Mouse (Mus musculus) cerebellum, adult 9-11 months (tissue): ENCODE results near the gene Fzd5.

ENCODE experiments used
- DNase-seq: peaks from one replicate; pipeline ENCODE4 v3.0.0; 2022

Fzd5 gene

DNA sequence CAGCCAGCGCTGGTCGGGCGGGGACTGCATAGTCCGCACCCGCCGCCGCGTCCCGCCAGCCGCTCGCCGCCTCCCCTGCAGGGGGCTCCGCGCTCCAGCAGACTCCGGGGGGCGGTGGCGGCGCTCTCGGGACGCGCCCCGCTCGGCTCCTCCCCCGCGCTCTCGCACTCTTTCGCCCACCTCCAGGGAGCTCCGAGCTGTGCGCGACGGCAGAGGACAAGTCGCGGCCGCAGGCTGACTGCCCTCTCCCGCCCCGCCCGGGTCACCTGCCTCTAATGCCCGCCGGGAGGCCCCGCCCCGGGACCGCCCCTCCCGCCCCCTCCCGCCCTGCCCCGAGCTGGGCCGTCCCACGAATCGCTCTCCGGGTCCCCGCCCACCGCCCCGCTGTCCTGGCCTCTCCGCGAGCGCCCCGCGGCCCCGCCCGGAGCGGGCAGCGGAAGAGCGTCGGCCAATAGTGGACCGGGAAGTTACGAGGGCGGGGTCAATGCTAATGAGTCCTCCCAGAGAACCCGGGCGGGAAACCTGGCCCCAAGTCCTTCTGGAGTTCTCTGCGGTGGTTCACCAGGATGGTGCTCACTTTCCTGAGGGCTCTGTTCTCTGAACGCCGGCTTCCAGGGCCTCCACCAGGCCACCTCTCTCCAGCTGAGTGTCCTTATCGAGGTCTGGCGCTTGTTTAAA, at the start of gene Fzd5:
Gene Fzd5 (minus strand): TSS at position 250 of the 678 bp plus-strand sequence.
- peak; percentile 86 for DNase-seq

DNA sequence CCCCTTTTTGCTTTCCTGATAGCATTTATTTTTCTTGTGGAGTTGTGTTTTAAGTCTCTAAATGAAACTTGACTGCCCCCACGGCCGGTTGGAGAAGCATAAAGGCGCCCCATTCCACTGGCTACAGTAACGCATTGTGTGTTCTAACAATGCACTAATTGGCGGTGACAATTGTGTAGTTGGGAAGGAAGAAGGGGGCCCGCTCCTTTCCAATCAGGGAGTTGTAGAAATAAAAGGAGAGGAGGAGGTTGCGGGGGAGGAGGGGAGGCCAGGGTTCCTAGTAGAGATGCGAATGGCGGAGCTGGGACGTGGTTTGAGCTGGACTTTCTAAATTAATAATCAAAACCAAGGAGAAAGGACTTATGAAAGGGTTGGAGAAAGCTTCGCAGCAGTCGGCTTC, 42.3 kb upstream of the Fzd5 start:
- no peak for DNase-seq

DNA sequence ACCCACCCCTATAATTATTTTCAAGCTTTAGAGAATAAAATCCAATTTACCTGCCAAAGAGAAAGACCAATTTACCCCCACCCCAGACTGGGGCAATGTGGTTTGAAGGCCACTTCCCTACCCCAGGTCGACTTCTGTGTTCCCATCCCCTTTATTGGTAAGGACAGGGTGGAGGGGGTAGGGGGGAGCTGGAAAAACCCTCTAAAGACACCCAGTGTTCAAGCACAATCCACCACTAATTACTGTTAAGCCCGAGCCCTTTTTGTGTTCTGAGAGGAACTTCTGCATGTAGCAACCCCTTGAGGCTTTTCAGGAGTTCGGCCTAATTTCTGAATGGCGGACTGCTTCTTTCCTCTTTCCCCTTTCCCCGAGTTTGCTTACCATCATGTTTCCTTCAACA, 41.9 kb upstream of the Fzd5 start:
- no peak for DNase-seq

DNA sequence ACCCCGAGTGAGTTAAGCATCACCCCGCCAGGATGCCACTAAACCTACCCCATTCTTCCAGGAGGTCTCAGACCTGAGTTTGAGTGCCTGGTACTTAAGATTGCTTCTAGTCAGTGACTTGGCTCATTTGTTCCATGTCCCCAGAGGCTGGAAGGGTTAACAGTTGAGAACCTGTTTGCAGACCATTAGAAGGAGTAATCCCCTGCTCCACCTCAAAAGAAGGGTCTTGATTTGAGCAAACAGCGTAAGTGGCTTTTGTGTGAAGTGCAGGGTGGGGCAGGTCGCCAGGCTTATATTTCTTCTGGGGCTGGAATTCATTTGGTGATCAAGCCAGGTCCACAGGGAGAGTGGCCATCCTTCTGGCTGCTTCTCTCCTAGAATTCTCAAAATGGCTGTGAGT, 35.8 kb upstream of the Fzd5 start:
- no peak for DNase-seq

DNA sequence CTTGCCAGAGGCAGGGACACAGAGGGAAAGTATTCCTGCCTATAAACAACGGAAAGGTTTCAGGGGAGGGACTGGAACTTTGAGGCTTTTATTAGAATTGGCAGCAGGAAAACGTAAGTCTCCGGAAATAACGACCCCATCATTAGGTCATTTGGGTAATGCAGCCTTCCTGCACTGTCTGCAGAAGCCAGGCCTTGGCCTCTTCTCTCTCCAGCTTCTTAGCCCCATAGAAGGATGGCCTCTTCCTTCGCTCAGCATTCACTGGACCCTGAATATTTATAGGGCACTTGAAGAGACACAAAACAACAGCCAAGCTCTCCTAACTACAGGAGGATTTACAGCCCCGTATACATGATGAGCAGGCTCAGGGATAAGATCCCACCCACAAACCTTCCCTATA, 32.6 kb upstream of the Fzd5 start:
- DNase-seq, result no peak

DNA sequence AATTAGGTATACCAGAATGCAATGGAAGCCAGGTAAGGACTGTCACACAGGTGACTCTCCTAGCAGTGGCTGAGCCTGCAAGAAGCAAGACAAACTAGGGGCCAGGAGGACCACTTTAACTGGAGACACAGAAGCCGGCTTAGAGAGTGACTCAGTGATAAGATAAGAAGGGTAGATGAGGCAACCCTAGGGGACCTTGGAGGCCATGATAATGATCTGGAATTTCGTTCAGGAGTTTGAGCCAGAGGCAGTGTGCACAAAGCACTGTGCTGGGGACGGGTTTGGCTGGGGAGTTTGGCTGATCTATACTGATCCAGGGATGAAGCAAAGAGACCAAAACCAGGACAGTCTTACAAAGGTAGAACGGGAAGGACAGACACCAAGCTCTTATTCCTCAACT, 24.1 kb upstream of the Fzd5 start:
- no peak for DNase-seq

DNA sequence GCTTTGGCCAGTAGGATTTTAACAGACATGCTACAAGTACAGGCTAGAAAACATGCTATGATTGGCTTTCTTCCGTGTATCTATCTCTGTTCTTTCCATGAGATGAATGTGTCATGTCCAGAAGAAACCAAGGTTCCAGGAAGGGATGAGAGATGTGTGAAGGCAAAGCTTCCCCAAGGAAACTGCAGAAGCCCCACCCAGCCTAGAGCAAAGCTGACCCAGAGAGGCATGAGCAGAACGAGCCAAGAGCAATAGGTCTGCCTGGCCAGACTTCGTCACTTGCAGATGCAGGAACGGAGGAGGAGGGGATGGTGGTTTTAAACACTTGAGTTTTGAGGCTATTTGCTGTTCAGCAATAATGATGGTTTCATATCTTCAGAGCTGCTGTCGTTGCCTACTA, 20.2 kb upstream of the Fzd5 start:
- DNase-seq, result no peak

DNA sequence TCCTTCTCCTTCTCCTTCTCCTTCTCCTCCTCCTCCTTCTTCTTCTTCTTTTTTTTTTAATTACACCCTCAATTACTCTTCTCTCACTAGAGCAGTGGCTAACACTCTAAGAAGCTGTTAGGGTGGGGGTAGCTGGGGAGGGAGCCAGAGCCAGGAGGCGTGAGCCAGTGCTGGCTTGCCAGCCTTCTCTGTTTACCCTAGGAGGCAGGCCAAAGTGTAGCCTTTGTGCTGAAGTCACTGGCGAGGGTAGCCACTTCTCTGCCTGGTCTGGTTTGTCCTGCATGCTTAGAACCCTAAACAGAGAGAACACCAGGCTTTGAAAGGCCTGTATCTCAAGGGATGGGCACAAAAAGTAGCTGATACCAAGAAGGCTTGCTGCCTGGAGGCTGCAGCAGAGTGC, 19.7 kb upstream of the Fzd5 start:
- no peak for DNase-seq

- no peak for DNase-seq
Measured at GRCm38 (mm10) chr1:64756640-64757030, 19.1 kb upstream of the Fzd5 start.

GRCm38 (mm10) chr1:64755971-64756639, 18.6 kb upstream of the Fzd5 start:
- no peak for DNase-seq

GRCm38 (mm10) chr1:64754658-64755057, 17.1 kb upstream of the Fzd5 start:
- DNase-seq, result no peak

DNA sequence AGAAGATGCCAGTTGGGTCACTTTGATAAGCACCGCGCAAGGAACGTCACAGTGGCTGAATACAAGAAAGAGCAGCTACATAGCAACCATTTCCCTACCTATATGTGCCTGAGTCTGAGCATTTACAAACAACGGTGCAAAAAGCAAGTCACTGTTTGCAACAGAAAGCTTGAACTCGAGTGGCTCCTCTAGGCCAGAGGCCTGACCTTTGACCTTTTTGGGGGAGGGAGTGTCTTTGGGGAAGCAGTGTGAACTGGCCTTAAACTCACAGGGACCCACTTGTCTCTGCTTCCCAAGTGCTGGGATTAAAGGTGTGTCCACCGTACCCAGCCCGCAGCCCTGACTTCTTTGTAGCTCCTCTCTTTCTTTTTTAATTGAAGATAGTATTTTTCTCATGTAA, 16.1 kb upstream of the Fzd5 start:
- no peak for DNase-seq

- DNase-seq, result no peak
Measured at GRCm38 (mm10) chr1:64753109-64753508, 15.6 kb upstream of the Fzd5 start.

DNA sequence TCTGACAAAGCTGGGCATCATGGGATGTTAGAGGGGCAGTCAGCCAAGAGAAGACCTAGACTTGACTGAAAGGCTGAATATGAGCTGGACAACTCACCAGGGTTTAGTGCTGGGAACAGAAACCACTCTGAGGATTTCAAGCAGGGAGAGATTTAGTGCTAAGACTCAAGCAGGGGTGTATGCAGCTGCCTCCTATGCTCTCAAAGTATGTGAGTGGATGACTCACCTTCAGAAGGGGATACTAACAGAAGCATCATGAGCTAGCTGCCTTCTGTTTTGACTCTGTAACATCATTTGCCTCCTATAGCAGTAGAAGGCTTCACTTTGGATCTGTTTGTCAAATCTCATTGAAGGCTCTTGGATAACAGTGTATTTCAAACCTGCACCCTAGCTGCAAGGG, 7.1 kb upstream of the Fzd5 start:
- DNase-seq, result no peak

DNA sequence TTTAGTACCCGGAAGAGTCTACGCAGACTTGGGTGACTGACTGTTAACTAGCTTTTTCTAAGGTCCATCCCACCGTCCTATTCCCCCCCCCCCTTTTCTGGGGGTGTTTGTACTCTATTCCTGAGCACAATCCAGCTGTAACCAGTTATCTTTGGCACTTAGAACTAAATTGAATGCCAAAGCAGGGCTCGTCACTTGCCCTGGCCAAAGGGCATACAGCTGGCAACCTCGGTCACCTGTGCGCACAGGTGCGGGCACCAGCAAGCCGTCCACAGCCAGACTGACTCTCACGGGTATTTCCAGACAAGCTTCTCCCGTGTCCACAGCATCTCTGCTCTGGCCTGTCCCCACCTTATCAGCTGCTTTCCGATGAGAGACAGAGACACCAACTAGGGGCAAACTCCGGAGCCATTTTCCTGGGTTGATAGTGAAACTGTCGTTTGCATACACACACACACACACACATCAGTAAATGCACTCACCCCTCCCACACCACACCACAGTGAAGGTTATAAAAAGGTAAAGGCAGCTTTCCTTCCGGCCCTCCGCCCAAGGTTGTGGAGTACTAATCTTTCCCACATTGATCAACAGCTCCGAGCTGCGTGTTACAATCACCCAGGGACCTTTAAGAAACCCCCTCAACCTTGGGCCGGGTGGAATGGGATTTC, 5.3 kb upstream of the Fzd5 start:
- DNase-seq, result no peak

DNA sequence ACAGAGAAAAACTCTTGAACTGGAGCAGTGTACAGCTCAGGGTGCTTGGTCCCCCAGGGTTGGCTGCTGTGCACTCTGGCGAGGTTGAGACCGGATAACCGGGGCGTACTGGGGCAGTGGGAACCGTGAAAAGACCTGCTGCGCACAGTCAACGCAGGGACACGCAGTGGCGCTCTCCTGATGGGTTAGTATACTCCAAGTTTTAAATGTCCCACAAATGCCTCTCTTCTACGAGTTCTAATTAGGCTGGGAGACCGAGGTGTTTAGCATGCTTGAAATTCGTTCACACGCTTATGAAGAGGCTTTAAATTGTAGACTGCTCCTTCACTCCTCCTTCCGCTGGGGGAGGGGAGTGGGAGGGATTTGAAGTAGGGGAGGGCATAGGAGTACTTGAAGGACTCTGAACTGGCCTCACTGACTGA, 1.1 kb upstream of the Fzd5 start:
- DNase-seq, result peak; percentile 10

DNA sequence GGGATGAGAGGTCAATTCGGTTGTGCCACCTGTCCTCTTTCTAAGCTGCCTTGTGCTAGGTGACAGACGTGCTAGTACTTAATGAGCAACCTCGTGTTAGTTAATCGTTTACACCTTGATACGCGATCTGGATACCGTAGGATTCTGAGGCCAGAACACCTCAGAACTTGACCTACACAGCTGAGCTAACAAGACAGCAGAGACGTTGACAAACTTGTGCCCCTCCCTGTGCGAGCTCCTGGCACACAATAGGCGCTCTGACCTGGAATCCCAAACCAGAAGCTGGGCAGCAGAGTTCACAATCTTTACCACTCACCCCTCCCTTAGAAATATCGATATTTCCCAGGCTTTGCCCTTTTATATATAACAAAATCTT, 617 bp upstream of the Fzd5 start:
- no peak for DNase-seq

DNA sequence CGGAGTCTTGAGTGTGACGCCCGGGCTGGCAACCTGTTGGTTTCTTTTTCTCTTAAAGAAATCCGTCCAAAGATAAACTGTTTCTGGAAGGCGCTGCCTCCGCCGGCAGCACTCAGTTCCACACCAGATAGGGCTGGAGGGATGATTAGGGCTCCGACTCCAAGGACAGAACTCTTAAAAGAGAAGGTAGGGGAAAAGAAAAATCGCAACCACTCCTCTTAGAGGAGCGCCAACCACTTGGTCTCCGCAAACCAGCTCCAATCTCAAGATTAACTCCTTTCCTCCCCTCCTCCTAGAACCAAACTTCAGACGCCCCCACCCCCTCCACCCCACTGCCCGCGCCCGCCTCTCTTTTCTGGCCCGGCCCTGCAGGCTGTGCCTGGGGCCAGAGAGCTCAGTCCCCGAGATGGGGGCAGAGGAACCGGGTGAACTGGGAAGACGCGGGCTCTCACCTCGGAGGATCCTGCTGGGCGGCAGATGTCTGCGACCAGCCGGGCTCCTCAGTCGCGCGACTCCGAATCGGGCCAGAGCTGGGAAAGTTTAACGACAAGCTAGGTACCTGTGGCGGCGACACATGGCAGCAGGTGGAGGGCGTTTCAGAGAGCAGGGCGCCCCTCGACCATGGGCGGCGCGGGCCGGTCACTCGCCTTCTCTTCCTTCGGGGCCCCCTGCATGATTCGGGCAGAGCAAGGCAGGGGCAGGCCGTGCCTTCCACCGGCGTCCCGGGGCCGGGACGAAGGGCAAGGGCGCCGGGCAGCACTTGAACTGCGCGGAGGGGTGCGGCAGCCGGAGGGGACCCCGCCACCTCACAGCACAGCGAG, 660 bp downstream of the Fzd5 start:
- DNase-seq, result peak; percentile 48

DNA sequence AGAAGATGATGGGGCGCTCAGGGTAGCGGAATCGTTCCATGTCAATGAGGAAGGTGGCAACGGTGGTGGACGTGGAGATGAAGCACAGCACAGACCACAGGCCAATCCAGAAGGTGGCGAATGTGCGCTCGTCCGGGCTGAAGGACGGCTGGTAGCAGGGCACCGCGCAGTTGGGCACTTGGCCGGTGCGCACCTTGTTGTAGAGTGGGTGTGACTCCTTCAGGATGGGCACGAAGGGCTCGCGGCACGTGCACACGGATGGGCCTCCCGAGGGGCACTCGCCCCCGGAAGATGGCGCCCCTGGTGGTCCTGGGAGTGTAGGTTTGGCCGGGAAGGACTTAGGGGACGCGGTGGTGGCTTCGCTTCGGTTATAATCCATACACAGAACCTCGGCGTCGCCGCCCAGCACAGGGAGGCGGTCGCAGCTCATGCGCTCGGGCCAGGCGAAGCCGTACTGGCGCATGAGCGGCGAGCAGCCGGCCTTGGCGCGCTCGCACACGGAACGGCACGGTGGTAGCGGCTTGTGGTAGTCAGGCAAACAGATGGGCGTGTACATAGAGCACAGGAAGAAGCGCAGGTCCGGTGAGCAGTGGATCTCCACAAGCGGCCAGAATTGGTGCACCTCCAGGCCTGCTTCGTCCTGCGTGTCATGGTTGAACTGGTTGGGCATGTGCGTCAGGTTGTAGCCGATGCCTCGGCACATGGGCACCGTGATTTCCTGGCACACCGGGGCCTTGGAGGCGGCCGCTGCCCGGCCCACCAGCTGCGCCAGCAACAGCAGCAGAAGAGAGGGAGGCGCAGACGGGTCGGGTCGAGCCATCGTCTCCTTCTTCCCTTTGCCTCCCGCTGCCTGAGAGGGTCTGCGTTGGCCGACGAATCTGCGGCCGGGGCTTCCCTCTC, 1.5 kb downstream of the Fzd5 start:
- peak; percentile 45 for DNase-seq

GRCm38 (mm10) chr1:64734771-64735750, 2.5 kb downstream of the Fzd5 start:
- DNase-seq, result peak; percentile 40
